Mouse (Mus musculus): Measurements from ENCODE around the gene Ttc39b.

DNA sequence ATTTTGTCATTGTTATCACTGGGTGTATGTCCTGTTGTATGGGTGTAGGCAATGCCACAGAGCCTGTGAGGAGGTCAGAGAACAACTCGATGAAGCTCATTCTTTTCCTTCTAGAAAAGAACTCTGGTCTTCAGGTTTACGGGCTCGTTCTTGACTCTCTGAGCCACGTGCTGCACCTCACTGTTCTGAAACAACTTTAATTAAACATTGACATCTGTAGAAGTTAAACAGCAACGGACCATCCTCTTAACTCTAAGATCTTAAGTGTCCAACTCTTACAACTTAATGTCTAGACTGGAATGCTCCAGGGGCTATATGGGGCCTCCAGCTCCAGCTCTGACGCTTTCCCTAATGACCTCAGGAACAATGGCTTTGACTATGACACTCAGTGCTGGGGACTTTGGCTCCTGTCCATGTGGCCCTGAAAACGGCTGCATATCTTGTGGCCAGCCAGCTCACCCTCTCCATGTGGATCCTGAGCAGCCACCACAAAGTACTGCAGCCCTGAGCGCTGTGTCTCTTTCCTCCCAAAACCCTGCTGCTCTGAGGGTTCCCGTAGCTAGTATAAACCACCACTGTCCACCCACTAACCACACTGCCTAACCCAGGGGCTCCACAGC, 95.3 kb downstream of the Ttc39b start:
- TF ChIP-seq EP300 (IDR thresholded peaks at IDR 0.05; ENCODE audit: low read depth in 1 of 2, low read length in 2 of 2) (no peak), CTCF (IDR thresholded peaks at IDR 0.05 in 2 of 3, conservative IDR thresholded peaks at IDR 0.05 in 1 of 3; ENCODE audit: control insufficient read depth in 1 of 3, insufficient read depth in 1 of 3, low read depth in 2 of 3, low read length in 3 of 3, poor library complexity in 1 of 3, severe bottlenecking in 1 of 3) (no peak), TBP (IDR thresholded peaks at IDR 0.05; ENCODE audit: low read depth, low read length) (no peak), ELF1 (IDR thresholded peaks at IDR 0.05; ENCODE audit: low read depth, low read length) (no peak), POLR2A (IDR thresholded peaks at IDR 0.05; ENCODE audit: control insufficient read depth in 1 of 2, insufficient read depth in 1 of 2, low read depth in 1 of 2, low read length in 2 of 2, poor library complexity in 1 of 2) (no peak), SMC3 (IDR thresholded peaks at IDR 0.05; ENCODE audit: low read depth, low read length) (no peak), MXI1 (IDR thresholded peaks at IDR 0.05; ENCODE audit: low read depth, low read length) (no peak), GABPA (IDR thresholded peaks at IDR 0.05; ENCODE audit: low read depth, low read length) (no peak), MYC (IDR thresholded peaks at IDR 0.05; ENCODE audit: low read depth, low read length) (no peak), ZC3H11A (IDR thresholded peaks at IDR 0.05; ENCODE audit: low read depth, low read length) (no peak), USF1 (IDR thresholded peaks at IDR 0.05; ENCODE audit: low read depth, low read length) (no peak), SIN3A (IDR thresholded peaks at IDR 0.05; ENCODE audit: low read length) (no peak), ZMIZ1 (IDR thresholded peaks at IDR 0.05; ENCODE audit: low read depth, low read length) (no peak), MAX (IDR thresholded peaks at IDR 0.05; ENCODE audit: low read length) (no peak)
